Mouse (Mus musculus): Measurements from ENCODE around the gene Dennd1a. TPM values are rescaled to one million over a fixed set of nuclear protein-coding genes. Genes with fewer than 3 reads are reported as not detected.

The Dennd1a gene
- total RNA-seq, 4 experiments from 2014 or later, result 70.3 to 95.1 (median 85.8) TPM

- DNase-seq (ENCODE audit: low spot score in 2 of 2), result no peak
These were observed 121.2 kb downstream of the Dennd1a start for GRCm38 (mm10) chr2:38165966-38166365.

DNA sequence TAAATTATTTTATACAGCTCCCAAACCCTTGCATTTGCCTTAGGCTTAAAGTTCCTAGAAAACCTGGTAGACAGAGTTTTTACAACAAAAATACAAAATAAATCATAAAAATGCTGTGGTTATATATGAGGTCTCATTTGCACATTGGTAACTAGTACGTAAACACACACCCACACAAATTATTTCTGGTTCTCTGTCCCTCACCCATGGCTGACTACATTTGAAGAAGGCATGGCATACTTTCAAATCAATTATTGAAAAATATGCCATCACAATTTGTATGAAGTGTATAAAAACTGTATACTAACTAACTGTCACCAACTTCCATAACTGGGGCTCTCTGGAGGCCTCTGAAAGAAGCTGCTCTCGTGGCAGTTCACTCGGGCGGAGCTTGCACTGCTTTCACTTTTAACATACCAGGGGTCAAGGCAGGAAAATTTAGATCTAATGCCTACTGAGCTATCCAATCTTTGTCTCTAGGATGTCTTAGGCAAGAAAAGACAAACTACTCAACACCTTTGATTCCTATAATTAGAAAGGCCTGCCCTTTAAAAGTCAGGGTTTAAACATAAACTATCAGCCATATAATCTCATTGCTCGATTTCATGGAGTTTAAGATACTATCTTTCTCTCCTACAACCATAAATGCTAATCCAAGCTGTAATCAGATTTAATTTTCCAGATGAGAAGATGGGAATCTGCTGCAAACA is 122.7 kb downstream of the Dennd1a start:
- no peak for DNase-seq (ENCODE audit: low spot score in 2 of 2)

DNA sequence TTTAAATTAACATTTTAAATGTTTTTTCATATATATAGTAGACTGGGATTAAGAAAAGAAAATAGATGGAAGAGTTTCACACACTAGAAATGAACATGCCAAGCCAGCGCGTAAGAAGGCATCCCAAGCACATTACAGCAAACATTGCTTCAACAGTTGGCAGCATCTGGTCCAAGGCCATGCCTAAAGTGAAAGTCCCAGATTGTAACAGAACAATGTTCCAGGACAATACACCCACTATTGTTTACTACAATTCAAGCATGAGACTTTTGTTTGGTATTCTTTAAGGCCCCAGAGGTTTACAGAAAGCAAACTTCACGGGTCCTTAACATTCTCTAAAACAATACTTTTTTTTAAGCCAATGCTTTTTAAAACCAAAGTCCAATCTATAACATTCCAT is 124.7 kb downstream of the Dennd1a start:
- no peak for DNase-seq (ENCODE audit: low spot score in 2 of 2)

- no peak for DNase-seq (ENCODE audit: low spot score in 2 of 2)
These were observed 125.7 kb downstream of the Dennd1a start for GRCm38 (mm10) chr2:38161484-38161883.

DNA sequence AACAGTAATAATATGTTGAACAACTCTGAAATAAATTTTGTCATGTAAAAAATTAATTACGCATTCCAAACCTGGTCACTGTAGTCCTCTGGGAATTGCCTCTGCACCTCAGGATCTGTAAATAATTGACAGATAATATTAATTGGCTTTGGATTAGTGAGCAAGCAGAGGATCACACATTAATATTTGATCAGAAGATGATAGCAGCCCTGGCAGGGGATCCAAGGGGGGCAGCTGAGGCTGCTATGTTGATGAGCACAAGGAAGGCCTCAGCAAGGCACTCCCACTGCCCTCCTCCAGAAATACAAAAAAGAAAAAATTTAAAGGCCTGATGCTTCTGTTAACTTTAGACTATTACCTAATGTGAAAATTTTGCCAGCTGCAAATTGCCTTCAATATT is 127.5 kb downstream of the Dennd1a start:
- DNase-seq (ENCODE audit: low spot score in 2 of 2), result no peak

GRCm38 (mm10) chr2:38157002-38157401 is 130.2 kb downstream of the Dennd1a start:
- no peak for DNase-seq (ENCODE audit: low spot score in 2 of 2)

DNA sequence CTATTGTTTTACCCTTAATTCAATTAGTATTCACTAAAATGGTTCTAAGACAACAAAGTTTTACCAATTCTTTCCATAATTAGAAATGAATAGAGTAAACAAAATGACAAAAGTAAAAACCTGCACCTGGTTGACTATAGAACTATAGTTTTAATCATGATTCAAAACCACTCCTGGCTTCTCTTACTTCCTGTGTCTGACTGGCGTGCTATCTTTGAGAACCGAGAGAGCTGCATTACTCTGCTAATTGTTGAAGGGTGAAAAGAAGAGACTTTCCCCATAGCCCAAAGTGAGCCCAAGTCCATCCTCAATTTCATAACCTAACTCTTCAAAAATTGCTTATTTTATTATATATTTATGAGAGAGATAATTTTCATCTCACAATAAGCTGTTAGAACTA is 131.2 kb downstream of the Dennd1a start:
- no peak for DNase-seq (ENCODE audit: low spot score in 2 of 2)

DNA sequence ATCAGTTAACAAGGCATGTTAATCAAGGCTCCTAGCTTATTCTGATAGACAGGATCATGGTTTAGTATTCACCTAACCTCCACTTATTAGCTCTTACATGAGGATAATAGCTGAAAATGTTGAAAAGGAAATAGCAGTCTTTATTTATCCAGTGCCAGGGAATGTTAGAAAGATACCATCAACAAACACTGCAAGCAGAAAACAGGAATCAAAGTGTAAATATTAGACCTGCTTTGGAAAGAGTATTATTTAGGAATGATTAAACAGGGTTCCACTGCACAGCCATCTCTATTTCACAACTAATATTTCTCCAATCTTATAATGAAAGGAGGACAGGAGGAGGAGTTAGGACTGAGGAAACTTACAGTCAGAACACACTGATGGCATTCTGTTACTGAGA is 142.4 kb downstream of the Dennd1a start:
- no peak for DNase-seq (ENCODE audit: low spot score in 2 of 2)

DNA sequence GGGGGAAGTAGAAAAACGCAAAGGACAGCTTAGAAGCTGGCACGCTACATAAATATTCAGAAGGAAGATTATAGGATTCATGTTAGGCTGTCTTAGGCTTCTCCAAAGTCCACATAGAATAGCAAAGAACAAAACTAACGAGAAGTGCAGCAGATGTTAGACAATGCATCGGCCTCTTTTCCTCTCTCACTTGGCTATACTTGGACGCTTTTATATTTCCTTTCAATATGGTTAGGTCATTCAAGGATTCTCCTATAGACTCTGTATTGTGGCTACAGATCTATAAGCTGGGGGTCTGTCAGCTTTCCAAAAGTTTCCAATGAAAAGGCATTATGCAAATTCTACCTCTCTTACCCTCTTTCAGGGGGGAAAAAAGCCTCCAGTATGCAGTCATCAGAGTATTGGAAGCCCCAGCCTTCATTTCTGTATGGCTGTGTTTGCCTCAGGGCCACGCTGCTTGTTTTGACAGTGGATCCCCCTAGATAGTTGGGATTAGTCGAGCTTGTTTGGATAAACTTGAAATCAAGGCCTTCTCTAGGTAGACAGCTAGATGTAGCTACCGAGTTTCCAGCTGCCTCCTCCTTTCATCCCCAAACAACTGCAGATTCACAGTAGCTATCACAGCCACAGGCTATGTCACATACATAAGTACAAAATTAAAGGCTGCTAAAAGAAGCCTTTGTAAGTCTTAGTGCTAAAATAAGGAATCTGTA is 143.0 kb downstream of the Dennd1a start:
- no peak for DNase-seq (ENCODE audit: low spot score in 2 of 2)

- DNase-seq (ENCODE audit: low spot score in 2 of 2), result no peak
These were observed 144.3 kb downstream of the Dennd1a start for GRCm38 (mm10) chr2:38142905-38143304.

DNA sequence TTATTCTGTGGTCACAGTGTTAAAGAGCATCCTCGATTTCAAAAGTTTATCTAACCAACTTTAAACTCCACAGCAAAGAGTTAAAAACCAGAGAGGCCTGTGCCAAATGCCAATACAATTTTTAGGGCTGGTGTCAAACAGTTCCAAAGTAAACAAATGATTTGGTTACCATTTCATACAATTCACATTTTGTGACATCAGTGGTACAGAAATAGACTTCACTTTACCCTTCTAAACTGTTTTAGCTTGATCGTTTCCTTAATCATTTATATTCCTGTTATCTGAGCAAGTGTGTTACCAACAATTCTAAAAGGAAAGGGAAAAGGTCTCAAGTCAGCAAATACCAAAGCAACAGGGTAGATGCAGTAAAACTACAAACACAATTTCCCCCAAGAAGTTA is 145.0 kb downstream of the Dennd1a start:
- DNase-seq (ENCODE audit: low spot score in 2 of 2), result no peak

GRCm38 (mm10) chr2:38139536-38139935 is 147.7 kb downstream of the Dennd1a start:
- DNase-seq (ENCODE audit: low spot score in 2 of 2), result no peak

DNA sequence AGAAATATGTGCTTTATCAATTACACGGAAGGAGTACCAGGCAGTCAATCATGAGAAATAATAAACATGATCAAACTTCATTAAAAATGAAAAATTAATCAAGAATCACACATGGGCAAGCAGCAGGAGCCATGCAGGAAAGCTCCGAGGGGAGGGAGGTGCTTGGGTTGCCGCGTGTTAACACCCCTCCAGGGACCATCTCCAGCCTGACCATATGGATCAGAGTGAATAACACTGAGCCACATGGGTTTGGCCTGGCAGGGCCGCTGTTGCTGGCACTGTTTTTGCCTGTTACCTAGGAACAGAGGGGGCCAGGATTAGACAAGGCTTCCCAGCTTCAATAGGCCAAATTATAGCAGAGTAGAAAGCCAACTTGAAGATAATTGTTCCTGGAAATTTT is 150.1 kb downstream of the Dennd1a start:
- DNase-seq (ENCODE audit: low spot score in 2 of 2), result peak; percentile 29 to 37

DNA sequence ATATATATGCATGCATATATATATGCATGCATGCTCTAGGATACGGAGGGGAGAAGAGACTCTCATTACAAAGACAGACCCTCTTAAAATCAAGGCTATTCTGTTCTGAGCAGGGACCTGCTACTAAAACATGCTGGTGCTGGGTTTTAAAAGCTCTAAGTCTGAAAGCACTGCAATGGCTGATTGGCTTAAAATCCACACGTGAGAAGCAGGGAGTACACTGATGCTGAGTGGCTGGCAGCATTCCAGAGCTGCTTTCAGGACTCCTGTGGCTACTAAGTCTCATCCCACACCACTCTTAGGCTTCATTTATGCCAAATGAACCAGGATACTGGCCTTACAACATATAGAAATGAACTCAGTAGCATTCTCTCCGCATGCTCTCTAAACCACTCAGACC is 151.8 kb downstream of the Dennd1a start:
- no peak for DNase-seq (ENCODE audit: low spot score in 2 of 2)

- DNase-seq (ENCODE audit: low spot score in 2 of 2), result no peak
These were observed 154.0 kb downstream of the Dennd1a start for GRCm38 (mm10) chr2:38133036-38133825.

- no peak for DNase-seq (ENCODE audit: low spot score in 2 of 2)
These were observed 154.9 kb downstream of the Dennd1a start for GRCm38 (mm10) chr2:38132233-38132822.

DNA sequence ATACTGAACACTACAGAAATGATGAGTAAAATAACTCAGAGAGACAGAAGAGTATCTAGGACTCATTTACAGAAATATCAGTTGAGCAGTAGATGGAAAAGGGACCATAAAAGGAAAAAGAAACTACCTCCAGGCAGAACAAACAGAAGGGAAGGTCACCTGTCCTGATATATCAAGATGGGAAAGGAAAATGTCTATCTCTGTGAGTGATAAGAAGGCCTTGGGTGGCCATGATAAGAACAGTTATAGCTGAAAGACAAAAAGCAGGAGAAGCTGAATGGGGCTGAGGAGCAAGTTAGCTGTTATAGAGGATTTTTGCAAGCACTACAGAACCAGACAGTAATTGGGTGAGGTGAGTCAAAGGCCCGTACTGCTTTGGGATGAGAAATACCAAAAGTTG is 155.7 kb downstream of the Dennd1a start:
- no peak for DNase-seq (ENCODE audit: low spot score in 2 of 2)

DNA sequence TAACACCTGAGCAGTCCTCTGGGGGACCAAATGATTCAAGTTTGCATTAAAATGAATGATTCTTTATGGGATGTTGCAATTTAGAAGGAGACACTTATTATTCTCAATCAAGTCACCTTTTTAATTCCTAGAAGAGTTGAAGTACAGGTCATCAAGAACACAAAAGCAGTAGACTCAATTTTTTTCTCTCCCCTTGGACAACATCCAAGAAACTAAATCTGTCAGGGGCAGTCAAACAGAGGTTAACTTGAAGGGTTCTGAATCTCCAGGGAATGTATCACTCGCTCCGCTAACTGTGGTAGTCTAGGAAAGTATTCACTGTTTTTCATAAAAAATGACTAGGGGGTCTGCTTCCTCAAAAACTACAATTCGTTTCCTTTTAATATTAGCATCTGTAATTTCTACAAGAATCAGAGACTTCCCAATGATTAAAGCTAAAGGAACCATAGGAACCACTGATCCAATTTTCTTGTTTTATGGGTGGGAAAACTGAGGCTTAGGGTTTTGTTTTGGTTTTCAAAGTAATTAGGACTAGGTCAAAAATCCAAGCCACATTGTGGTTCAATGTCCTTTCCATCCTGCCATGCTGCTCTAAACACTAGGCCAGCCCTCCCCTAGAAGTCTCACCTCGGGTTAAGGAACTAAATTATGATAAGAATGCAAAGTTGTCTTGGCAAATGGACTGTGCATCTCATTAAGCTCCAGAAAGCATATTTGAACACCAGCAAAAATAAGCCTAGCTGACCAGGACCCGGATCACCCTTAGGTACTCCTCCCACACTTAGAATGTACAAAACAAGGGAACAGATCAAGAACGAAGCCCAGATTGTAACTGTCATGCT is 157.0 kb downstream of the Dennd1a start:
- no peak for DNase-seq (ENCODE audit: low spot score in 2 of 2)

DNA sequence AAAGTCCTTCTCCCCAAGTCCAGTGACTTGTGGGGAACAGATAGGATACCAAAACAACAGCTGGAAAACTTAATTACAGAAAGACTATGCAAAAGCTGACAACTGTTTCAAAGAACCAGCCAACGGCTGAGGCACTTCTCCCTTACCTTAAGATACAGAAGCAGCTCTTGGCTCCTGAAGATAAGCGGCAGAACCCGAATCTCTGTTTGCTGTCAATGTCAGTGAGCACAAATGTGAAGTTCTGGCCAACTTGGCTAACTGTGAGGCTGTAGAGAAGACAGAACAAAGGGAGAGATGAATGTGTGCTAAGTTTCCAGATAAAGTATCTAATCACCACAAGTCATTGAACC is 160.8 kb downstream of the Dennd1a start:
- no peak for DNase-seq (ENCODE audit: low spot score in 2 of 2)

DNA sequence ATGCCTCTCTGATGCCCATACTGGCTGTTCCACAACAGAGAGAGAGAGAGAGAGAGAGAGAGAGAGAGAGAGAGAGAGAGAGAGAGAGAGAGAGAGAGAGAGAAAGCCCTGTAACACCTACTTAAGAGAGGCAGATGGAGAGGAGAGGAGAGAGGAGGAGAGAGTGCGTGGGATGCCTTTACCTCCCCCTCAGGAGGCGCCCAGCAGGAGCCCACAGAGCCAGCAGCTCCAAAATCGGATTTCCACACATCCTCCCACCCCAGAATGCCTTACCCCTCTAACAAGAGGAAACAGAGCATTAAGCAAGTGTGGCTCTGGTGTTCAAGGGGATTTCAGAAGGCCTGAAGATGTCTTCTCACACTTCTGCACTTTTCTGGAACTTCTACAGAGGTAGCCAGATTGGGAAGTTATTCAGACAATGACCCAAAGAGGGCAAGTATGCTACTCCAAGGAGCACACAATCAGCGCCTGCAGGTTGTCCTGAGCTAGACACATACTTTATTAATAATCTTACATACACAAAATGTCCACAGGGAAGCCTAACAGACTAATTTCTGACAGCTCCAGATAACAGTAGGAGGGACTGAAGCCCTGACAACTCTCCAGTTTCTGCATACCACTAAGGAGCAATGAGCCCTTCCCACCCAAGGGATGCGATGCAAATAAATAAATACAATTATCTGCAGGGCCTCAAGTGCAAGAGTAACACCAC is 161.4 kb downstream of the Dennd1a start:
- DNase-seq (ENCODE audit: low spot score in 2 of 2), result peak in 1 of 2 experiments; percentile 14

All from layer of hippocampus, adult 8-10 months (tissue).